Mouse (Mus musculus) heart, embryonic 12.5 days (tissue): Measurements from ENCODE around the gene Nfkbia. TPM values are rescaled to one million over a fixed set of nuclear protein-coding genes. Genes with fewer than 3 reads are reported as not detected.

Source experiments
- ATAC-seq: fragments of 200-750 bp; cut with Nextera tagmentation; 2 replicates; pipeline ENCODE4 v1.8.0; 2017; ENCODE audit warnings: moderate TSS enrichment, moderate library complexity; ENCODE audit not compliant: insufficient number of reproducible peaks, low FRiP score
- H3K27ac ChIP-seq: fragments of 300-500 bp; sonication (generic); 2 replicates; pipeline ENCODE4 v1.5.1; 2016; ENCODE audit warnings: mild to moderate bottlenecking, moderate library complexity; ENCODE audit not compliant: poor library complexity, severe bottlenecking
- H3K27me3 ChIP-seq: fragments of 300-500 bp; sonication (generic); replicated peaks from 2 replicates; pipeline ENCODE4 v1.6.1; 2016; ENCODE audit warnings: mild to moderate bottlenecking, moderate library complexity
- H3K36me3 ChIP-seq: fragments of 300-500 bp; sonication (generic); 2 replicates; pipeline ENCODE4 v1.6.1; 2016; ENCODE audit warnings: mild to moderate bottlenecking, moderate library complexity
- H3K4me1 ChIP-seq: fragments of 300-500 bp; sonication (generic); replicated peaks from 2 replicates; pipeline ENCODE4 v1.6.1; 2016; ENCODE audit warnings: mild to moderate bottlenecking
- H3K4me2 ChIP-seq: fragments of 300-500 bp; sonication (generic); 2 replicates; pipeline ENCODE4 v1.6.1; 2016; ENCODE audit warnings: mild to moderate bottlenecking, moderate library complexity
- H3K4me3 ChIP-seq: fragments of 300-500 bp; sonication (generic); 2 replicates; pipeline ENCODE4 v1.5.1; 2016; ENCODE audit warnings: mild to moderate bottlenecking
- H3K9ac ChIP-seq: fragments of 300-500 bp; sonication (generic); 2 replicates; pipeline ENCODE4 v1.6.1; 2016; ENCODE audit warnings: mild to moderate bottlenecking, moderate library complexity
- H3K9me3 ChIP-seq: fragments of 300-500 bp; sonication (generic); replicated peaks from 2 replicates; pipeline ENCODE4 v1.6.1; 2016; ENCODE audit warnings: mild to moderate bottlenecking, moderate library complexity
- WGBS: fragments of 180-500 bp; shearing (Covaris S2); methylation state at CpG from one replicate; pipeline ENCODE4 v1.1.7; 2016; 5-methylcytosine and 5-hydroxymethylcytosine counted together
- polyA plus RNA-seq: library from polyadenylated mRNA; unstranded; fragments of >200 nt; fragmentation: Nextera tagmentation; extraction: Ambion mirVana; gene quantifications from 2 replicates; pipeline ENCODE4 v1.2.1, GENCODE M21; 2016

The Nfkbia gene
- polyA plus RNA-seq, 1 experiment from 2014 or later, result 38.8 TPM

GRCm38 (mm10) chr12:55452839-55453238 lies 39.6 kb downstream of the Nfkbia start:
- H3K27ac ChIP-seq, result peak overlapping the region; percentile 62
- no peak overlapping the region for H3K4me3 ChIP-seq
- H3K4me1 ChIP-seq, result peaks cover 23% of the 10 kb centered on the region
- H3K9ac ChIP-seq, result no peak overlapping the region
- no peak overlapping the region for H3K4me2 ChIP-seq
- WGBS, result 44% methylated on average over 5 of the region's 5 CpGs
- H3K36me3 ChIP-seq, result no peaks in the 10 kb centered on the region
- no peak for ATAC-seq
- no peaks in the 10 kb centered on the region for H3K27me3 ChIP-seq
- no peaks in the 10 kb centered on the region for H3K9me3 ChIP-seq

GRCm38 (mm10) chr12:55450421-55450820 lies 42.0 kb downstream of the Nfkbia start:
- ATAC-seq, result no peak
- H3K4me1 ChIP-seq, result peaks cover 46% of the 10 kb centered on the region
- no peak overlapping the region for H3K9ac ChIP-seq
- WGBS, result 66% methylated on average over 16 of the region's 16 CpGs
- no peaks in the 10 kb centered on the region for H3K27me3 ChIP-seq
- H3K36me3 ChIP-seq, result no peaks in the 10 kb centered on the region
- no peak overlapping the region for H3K27ac ChIP-seq
- no peaks in the 10 kb centered on the region for H3K9me3 ChIP-seq
- no peak overlapping the region for H3K4me3 ChIP-seq
- no peak overlapping the region for H3K4me2 ChIP-seq

GRCm38 (mm10) chr12:55449048-55449447 lies 43.4 kb downstream of the Nfkbia start:
- Histone ChIP-seq H3K9me3 (no peaks in the 10 kb centered on the region), H3K4me2 (no peak overlapping the region), H3K27me3 (no peaks in the 10 kb centered on the region), H3K9ac (no peak overlapping the region), H3K4me3 (no peak overlapping the region), H3K36me3 (no peaks in the 10 kb centered on the region), H3K4me1 (peaks cover 46% of the 10 kb centered on the region), H3K27ac (no peak overlapping the region)
- ATAC-seq, result no peak
- 97% methylated on average over 2 of the region's 2 CpGs for WGBS

GRCm38 (mm10) chr12:55448457-55448856 lies 44.0 kb downstream of the Nfkbia start:
- H3K27me3 ChIP-seq, result no peaks in the 10 kb centered on the region
- no peak overlapping the region for H3K27ac ChIP-seq
- H3K9me3 ChIP-seq, result no peaks in the 10 kb centered on the region
- no peak overlapping the region for H3K9ac ChIP-seq
- WGBS, result 78% methylated on average over 2 of the region's 2 CpGs
- H3K4me1 ChIP-seq, result peaks cover 49% of the 10 kb centered on the region
- no peak overlapping the region for H3K4me3 ChIP-seq
- H3K4me2 ChIP-seq, result no peak overlapping the region
- no peak for ATAC-seq
- no peaks in the 10 kb centered on the region for H3K36me3 ChIP-seq

- ATAC-seq, result no peak
- Histone ChIP-seq H3K9me3 (no peaks in the 10 kb centered on the region), H3K27me3 (no peaks in the 10 kb centered on the region), H3K4me2 (peak overlapping the region; percentile 17), H3K4me1 (peaks cover 55% of the 10 kb centered on the region), H3K36me3 (no peaks in the 10 kb centered on the region), H3K9ac (peak overlapping the region; percentile 29; the same call in 1 of the 2 replicates), H3K4me3 (no peak overlapping the region), H3K27ac (peak overlapping the region; percentile 84)
- WGBS, result 70% methylated on average over 11 of the region's 11 CpGs
Measured at GRCm38 (mm10) chr12:55447396-55447760, 45.1 kb downstream of the Nfkbia start.

- Histone ChIP-seq H3K27ac (peak overlapping the region; percentile 84), H3K36me3 (no peaks in the 10 kb centered on the region), H3K27me3 (no peaks in the 10 kb centered on the region), H3K9ac (peak overlapping the region; percentile 29; the same call in 1 of the 2 replicates), H3K4me3 (no peak overlapping the region), H3K9me3 (no peaks in the 10 kb centered on the region), H3K4me1 (peaks cover 56% of the 10 kb centered on the region), H3K4me2 (peak overlapping the region; percentile 17)
- WGBS, result 9% methylated on average over 13 of the region's 13 CpGs
- peak; percentile 66 for ATAC-seq
Measured at GRCm38 (mm10) chr12:55446746-55447395, 45.6 kb downstream of the Nfkbia start.

GRCm38 (mm10) chr12:55446366-55446745 lies 46.1 kb downstream of the Nfkbia start:
- Histone ChIP-seq H3K4me1 (peaks cover 57% of the 10 kb centered on the region), H3K4me3 (no peak overlapping the region), H3K27ac (peak overlapping the region; percentile 84), H3K4me2 (no peak overlapping the region), H3K9me3 (no peaks in the 10 kb centered on the region), H3K27me3 (no peaks in the 10 kb centered on the region), H3K9ac (peak overlapping the region; percentile 29; the same call in 1 of the 2 replicates), H3K36me3 (no peaks in the 10 kb centered on the region)
- no peak for ATAC-seq
- 85% methylated on average over 4 of the region's 4 CpGs for WGBS

GRCm38 (mm10) chr12:55445583-55445982 lies 46.9 kb downstream of the Nfkbia start:
- Histone ChIP-seq H3K9me3 (no peaks in the 10 kb centered on the region), H3K36me3 (no peaks in the 10 kb centered on the region), H3K4me1 (peaks cover 55% of the 10 kb centered on the region), H3K4me2 (no peak overlapping the region), H3K9ac (no peak overlapping the region), H3K27me3 (no peaks in the 10 kb centered on the region), H3K27ac (no peak overlapping the region; the same call in 1 of the 2 replicates), H3K4me3 (no peak overlapping the region)
- WGBS, result 68% methylated on average over 4 of the region's 4 CpGs
- no peak for ATAC-seq

- ATAC-seq, result no peak
- H3K4me1 ChIP-seq, result peaks cover 49% of the 10 kb centered on the region
- H3K9ac ChIP-seq, result no peak overlapping the region
- H3K27ac ChIP-seq, result no peak overlapping the region
- no peaks in the 10 kb centered on the region for H3K36me3 ChIP-seq
- H3K27me3 ChIP-seq, result no peaks in the 10 kb centered on the region
- 86% methylated on average over 4 of the region's 4 CpGs for WGBS
- no peak overlapping the region for H3K4me3 ChIP-seq
- H3K4me2 ChIP-seq, result no peak overlapping the region
- no peaks in the 10 kb centered on the region for H3K9me3 ChIP-seq
Measured at GRCm38 (mm10) chr12:55444031-55444451, 48.4 kb downstream of the Nfkbia start.

GRCm38 (mm10) chr12:55442861-55443850 lies 49.3 kb downstream of the Nfkbia start:
- H3K9ac ChIP-seq, result no peak overlapping the region
- H3K4me2 ChIP-seq, result 0 out of 2 replicates have a peak overlapping the region, but pooled peaks have one; percentile 4
- H3K36me3 ChIP-seq, result no peaks in the 10 kb centered on the region
- H3K9me3 ChIP-seq, result no peaks in the 10 kb centered on the region
- H3K27ac ChIP-seq, result peak overlapping the region; percentile 62
- ATAC-seq, result peak; percentile 61
- peaks cover 52% of the 10 kb centered on the region for H3K4me1 ChIP-seq
- H3K27me3 ChIP-seq, result no peaks in the 10 kb centered on the region
- H3K4me3 ChIP-seq, result no peak overlapping the region
- 54% methylated on average over 9 of the region's 9 CpGs for WGBS

GRCm38 (mm10) chr12:55442245-55442644 lies 50.2 kb downstream of the Nfkbia start:
- Histone ChIP-seq H3K4me1 (peaks cover 55% of the 10 kb centered on the region), H3K9ac (no peak overlapping the region), H3K27ac (no peak overlapping the region), H3K9me3 (no peaks in the 10 kb centered on the region), H3K4me3 (no peak overlapping the region), H3K36me3 (no peaks in the 10 kb centered on the region), H3K4me2 (no peak overlapping the region), H3K27me3 (no peaks in the 10 kb centered on the region)
- 90% methylated on average over 1 of the region's 1 CpGs for WGBS
- no peak for ATAC-seq
